Mouse (Mus musculus): ENCODE measurements around the gene Fbll1. TPM values are rescaled to one million over a fixed set of nuclear protein-coding genes. Genes with fewer than 3 reads are reported as not detected.

Fbll1 gene
- polyA plus RNA-seq, 1 experiment from 2014 or later, result not detected

DNA sequence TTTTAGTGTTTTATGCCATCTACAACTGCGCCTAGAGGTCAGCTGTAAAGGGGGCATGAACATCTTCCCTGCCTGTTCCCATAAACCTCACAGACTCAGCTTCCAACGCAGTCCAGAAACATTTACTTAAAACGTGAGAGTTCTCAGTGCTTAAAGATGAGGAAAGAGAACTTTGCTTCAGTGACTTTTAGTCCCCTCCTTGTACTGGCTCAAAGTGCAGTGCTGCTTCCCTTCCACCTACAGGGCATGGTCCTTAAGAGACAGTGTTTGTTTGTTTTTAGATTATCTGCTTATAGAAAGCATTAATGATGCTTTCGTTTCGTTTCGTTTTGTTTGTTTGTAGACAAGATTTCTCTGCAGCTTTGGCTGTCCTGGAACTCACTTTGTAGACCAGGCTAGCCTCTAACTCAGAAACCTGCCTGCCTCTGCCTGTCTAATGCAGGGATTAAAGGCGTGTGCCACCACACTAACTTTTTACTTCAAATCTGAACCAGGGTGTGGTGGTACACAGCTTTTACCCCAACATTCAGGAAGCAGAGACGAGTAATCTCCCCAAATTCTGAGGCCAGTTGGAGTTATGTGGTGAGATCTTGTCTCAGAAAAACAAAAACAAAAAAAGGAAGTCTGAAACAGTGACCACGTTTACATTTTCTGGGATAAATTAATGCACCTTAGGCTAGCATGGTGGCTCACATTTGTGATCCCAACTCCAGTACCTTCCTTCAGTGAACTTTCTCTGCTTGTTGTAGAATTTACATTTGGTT, 27.8 kb downstream of the Fbll1 start:
- peaks cover 17% of the 10 kb centered on the region for H3K4me1 ChIP-seq (ENCODE audit: control insufficient read depth, low read depth, low read length)
- ATAC-seq (ENCODE audit: low read depth), result no peak
- 31% methylated on average over 9 of the region's 9 CpGs for WGBS (ENCODE audit: insufficient replicate concordance)
- H3K9me3 ChIP-seq (replicated peaks; ENCODE audit: control insufficient read depth, low read length), result no peaks in the 10 kb centered on the region
- no peaks in the 10 kb centered on the region for H3K36me3 ChIP-seq (ENCODE audit: control insufficient read depth, insufficient read depth)
- H3K27ac ChIP-seq (ENCODE audit: low read length), result no peak overlapping the region
- H3K9ac ChIP-seq (ENCODE audit: low read depth, low read length), result peak overlapping the region; percentile 89
- H3K4me3 ChIP-seq (ENCODE audit: low read depth, low read length), result peak overlapping the region; percentile 89
- H3K27me3 ChIP-seq (ENCODE audit: control insufficient read depth, insufficient read depth, low read depth, low read length), result no peaks in the 10 kb centered on the region; the same call in 1 of the 2 replicates
- peak overlapping the region; percentile 91 for H3K4me2 ChIP-seq (ENCODE audit: low read depth, low read length)

DNA sequence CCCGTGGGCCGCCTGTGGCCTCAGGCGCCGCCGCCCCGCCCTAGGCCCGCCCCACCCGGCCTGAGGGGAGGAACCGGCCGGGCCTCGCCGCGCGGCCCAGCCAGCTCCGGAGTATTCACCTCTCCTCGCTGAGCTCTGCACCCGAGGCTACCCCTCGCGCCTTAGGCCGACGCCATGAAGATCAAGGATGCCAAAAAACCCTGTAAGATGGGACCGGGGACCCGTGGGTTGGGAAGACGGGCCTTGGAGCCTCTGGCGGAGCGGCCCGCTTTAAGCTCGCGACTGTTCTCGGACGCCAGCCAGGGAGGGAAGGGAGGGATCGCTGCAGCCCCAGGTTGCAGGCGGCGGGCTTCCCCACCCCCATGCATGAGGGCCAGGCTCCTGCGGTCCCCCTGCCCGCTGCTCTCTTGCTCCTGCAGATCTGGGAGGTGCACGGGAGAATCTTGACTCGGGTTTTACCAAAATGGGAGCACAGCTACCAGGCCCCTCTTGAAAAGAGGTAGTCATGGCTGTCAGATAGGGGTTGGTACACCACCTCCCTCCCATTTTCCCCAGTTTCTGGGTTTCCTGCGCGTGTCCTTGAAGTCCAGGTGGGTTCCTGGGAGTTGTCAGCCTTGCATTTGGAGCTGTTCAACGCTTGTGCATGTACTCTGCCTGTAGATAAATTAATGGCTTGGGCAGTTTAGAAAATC, 28.8 kb downstream of the Fbll1 start:
- Histone ChIP-seq H3K27ac (ENCODE audit: low read length) (peak overlapping the region; percentile 84), H3K4me3 (ENCODE audit: low read depth, low read length) (peak overlapping the region; percentile 89), H3K27me3 (ENCODE audit: control insufficient read depth, insufficient read depth, low read depth, low read length) (no peaks in the 10 kb centered on the region; the same call in 1 of the 2 replicates), H3K4me2 (ENCODE audit: low read depth, low read length) (peak overlapping the region; percentile 91), H3K9me3 (replicated peaks; ENCODE audit: control insufficient read depth, low read length) (no peaks in the 10 kb centered on the region), H3K4me1 (ENCODE audit: control insufficient read depth, low read depth, low read length) (peaks cover 17% of the 10 kb centered on the region), H3K36me3 (ENCODE audit: control insufficient read depth, insufficient read depth) (no peaks in the 10 kb centered on the region), H3K9ac (ENCODE audit: low read depth, low read length) (peak overlapping the region; percentile 89)
- whole genome bisulfite sequencing (ENCODE audit: insufficient replicate concordance), result under 1% methylated on average over 27 of the region's 41 CpGs
- ATAC-seq (ENCODE audit: low read depth), result peak; percentile 88

DNA sequence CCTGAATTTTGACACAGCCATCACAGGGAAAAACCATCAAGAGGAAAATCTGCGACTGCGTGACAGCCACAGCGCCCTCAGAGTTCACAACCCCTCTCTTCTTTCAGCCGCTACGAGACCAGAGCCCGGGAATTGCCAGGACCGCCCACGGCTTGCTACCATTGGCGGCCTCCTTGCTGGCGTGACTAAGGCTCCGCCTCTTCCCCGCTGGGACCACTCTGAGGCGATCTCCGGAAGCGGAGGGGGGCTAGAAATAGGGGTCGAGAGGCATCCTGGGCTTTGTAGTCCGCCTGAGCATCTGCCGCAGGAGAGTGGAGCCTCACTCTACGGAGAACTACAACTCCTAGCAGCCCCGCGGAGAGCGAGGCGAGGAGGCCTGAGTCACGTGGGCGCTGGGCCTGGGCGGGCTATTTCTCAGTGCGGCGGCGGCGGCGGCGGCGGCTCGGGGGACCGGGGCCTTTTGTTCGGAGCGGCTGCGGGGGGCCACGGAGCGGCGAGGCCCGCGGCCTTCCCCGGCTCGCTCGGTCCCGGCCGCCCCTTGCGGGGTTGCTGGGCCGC, 29.4 kb downstream of the Fbll1 start, which contains the start of gene Pank3:
Gene Pank3 (plus strand): TSS at position 297 of the 558 bp plus-strand sequence.
- WGBS (ENCODE audit: insufficient replicate concordance), result under 1% methylated on average over 49 of the region's 50 CpGs
- Histone ChIP-seq H3K9ac (ENCODE audit: low read depth, low read length) (peak within 1 kb of the TSS; percentile 89), H3K4me1 (ENCODE audit: control insufficient read depth, low read depth, low read length) (peaks cover 17% of the 10 kb centered on the region), H3K27ac (ENCODE audit: low read length) (peak within 1 kb of the TSS; percentile 84), H3K9me3 (replicated peaks; ENCODE audit: control insufficient read depth, low read length) (no peaks in the 10 kb centered on the region), H3K4me2 (ENCODE audit: low read depth, low read length) (peak within 1 kb of the TSS; percentile 91), H3K4me3 (ENCODE audit: low read depth, low read length) (peak within 1 kb of the TSS; percentile 89), H3K27me3 (ENCODE audit: control insufficient read depth, insufficient read depth, low read depth, low read length) (no peaks in the 10 kb centered on the region; the same call in 1 of the 2 replicates), H3K36me3 (ENCODE audit: control insufficient read depth, insufficient read depth) (no peaks in the 10 kb centered on the region)
- peak; percentile 96 for ATAC-seq (ENCODE audit: low read depth)

DNA sequence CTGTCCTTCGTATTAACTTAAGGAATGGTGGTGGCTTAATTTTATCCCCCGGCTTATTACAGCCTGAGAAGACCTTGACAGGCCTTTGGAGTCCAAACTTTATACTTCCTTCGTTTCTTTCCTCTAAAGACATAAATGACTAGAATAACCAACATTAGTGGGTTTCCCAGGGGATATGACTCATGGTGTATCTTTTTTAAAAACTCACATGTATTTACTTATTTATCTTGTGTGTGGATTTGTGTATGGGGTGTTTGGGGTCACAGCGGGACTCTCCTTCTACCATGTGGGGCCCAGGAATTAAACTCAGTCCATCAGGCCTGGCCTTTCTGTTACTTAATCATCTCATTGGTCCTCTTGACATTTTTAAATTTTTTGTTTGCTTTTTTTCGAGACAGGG, 31.8 kb downstream of the Fbll1 start:
- ATAC-seq (ENCODE audit: low read depth), result no peak
- H3K27me3 ChIP-seq (ENCODE audit: control insufficient read depth, insufficient read depth, low read depth, low read length), result no peaks in the 10 kb centered on the region; the same call in 1 of the 2 replicates

DNA sequence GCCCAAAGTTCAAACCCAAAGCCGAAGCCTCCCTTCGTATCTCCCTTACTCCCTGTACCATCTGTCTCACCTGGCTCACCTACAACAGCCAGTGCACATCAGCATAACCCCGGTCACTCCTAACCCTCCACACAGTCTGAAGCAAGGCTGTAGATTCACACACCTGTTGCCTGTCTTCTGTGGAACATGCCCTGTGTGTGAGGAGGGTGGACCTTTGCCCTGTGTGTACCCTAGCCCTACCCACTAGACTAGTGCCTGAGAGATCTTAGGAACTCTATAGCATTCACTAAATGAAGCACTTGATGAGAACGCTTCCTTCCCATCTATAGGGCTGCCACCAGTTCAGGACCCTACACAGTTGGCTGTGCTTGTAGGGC, 38.1 kb downstream of the Fbll1 start:
- H3K9me3 ChIP-seq (replicated peaks; ENCODE audit: control insufficient read depth, low read length), result no peaks in the 10 kb centered on the region
- H3K9ac ChIP-seq (ENCODE audit: low read depth, low read length), result no peak overlapping the region
- H3K27ac ChIP-seq (ENCODE audit: low read length), result no peak overlapping the region
- no peaks in the 10 kb centered on the region for H3K4me1 ChIP-seq (ENCODE audit: control insufficient read depth, low read depth, low read length)
- no peak for ATAC-seq (ENCODE audit: low read depth)
- no peaks in the 10 kb centered on the region for H3K36me3 ChIP-seq (ENCODE audit: control insufficient read depth, insufficient read depth)
- H3K4me3 ChIP-seq (ENCODE audit: low read depth, low read length), result no peak overlapping the region
- no peak overlapping the region for H3K4me2 ChIP-seq (ENCODE audit: low read depth, low read length)
- WGBS (ENCODE audit: insufficient replicate concordance), result 66% methylated on average over 4 of the region's 4 CpGs
- no peaks in the 10 kb centered on the region for H3K27me3 ChIP-seq (ENCODE audit: control insufficient read depth, insufficient read depth, low read depth, low read length)

More for the DNA sequence above, 31.8 kb downstream of the Fbll1 start:
- Histone ChIP-seq H3K9me3 (replicated peaks; ENCODE audit: control insufficient read depth, low read length) (no peaks in the 10 kb centered on the region), H3K4me3 (ENCODE audit: low read depth, low read length) (no peak overlapping the region), H3K4me2 (ENCODE audit: low read depth, low read length) (no peak overlapping the region), H3K36me3 (ENCODE audit: control insufficient read depth, insufficient read depth) (no peaks in the 10 kb centered on the region), H3K9ac (ENCODE audit: low read depth, low read length) (no peak overlapping the region), H3K27ac (ENCODE audit: low read length) (no peak overlapping the region), H3K4me1 (ENCODE audit: control insufficient read depth, low read depth, low read length) (peaks cover 17% of the 10 kb centered on the region)
- 71% methylated on average over 5 of the region's 5 CpGs for WGBS (ENCODE audit: insufficient replicate concordance)

DNA sequence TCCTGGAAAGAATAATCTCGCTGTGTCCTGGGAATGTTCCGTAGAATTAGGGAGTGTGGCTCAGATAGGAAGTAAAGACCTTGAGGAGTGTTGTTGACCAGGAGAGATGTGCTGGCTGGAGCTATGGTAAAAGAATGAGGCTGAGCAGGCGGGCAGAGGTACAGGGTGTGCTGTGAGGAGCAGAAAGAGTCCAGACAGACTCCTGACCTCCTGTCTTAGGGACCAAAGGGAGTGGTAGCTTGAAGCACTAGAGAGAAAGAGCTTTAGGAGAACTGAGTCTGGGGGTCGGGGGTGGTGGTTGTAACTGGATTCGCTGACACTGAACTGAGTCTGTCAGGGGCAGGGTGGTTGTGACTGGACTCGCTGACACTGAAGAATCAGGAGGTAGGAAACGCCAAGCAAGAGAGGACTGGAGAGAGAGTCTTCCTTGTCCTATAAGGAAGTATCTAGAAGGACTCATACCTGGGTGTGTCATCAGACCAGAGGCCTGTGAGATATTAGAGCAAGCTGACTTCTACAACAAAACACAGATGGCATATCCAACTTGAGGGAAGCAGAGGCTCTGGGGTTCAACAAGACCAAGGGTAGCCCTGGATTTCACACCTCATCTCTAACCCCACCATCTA, 38.6 kb downstream of the Fbll1 start:
- Histone ChIP-seq H3K27ac (ENCODE audit: low read length) (no peak overlapping the region), H3K9ac (ENCODE audit: low read depth, low read length) (no peak overlapping the region), H3K9me3 (replicated peaks; ENCODE audit: control insufficient read depth, low read length) (no peaks in the 10 kb centered on the region), H3K27me3 (ENCODE audit: control insufficient read depth, insufficient read depth, low read depth, low read length) (no peaks in the 10 kb centered on the region), H3K4me1 (ENCODE audit: control insufficient read depth, low read depth, low read length) (no peaks in the 10 kb centered on the region), H3K4me2 (ENCODE audit: low read depth, low read length) (no peak overlapping the region), H3K36me3 (ENCODE audit: control insufficient read depth, insufficient read depth) (no peaks in the 10 kb centered on the region), H3K4me3 (ENCODE audit: low read depth, low read length) (no peak overlapping the region)
- ATAC-seq (ENCODE audit: low read depth), result no peak
- 66% methylated on average over 7 of the region's 7 CpGs for WGBS (ENCODE audit: insufficient replicate concordance)

DNA sequence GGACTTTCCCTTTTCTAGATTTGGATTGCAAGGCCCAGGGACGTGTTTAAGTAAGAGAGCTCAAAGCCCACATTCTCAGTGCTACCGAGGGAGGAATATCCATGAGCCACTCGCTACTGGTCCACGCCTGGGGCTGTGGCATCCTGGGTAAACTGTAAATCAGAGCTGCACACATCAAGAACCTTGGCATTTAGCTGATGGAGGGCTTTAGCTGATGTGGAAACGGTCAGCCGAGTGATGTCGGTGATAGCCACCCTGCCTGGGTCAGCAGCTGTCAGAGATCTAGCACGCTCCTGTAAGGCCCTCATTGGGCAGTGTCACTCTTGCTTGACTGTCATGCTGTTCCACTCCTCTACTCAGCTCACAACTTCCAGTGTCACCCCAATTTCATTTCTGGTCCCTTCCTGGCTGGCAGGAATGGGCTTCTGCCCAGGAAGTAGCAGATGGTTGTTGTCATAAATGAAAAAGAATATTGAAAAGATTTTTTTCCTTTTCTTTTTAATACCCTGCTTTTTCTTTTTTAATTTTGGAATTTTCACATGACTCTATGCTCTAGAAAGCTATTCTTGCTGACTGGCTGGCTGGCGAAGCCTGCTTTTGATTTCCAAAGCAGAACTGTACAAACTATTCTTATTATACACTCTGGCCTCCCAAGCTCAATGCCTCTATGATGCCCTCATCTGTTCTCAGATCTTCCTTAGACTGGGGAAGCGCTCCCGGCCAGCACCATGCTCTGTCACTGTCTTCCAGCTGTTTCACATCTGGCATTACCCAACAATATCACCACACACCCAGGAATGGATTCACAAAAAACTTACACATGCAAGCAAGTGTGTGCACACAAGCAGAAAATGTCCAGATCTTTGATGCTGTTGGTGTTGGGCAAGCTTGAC, 42.0 kb downstream of the Fbll1 start:
- 71% methylated on average over 11 of the region's 11 CpGs for WGBS (ENCODE audit: insufficient replicate concordance)
- ATAC-seq (ENCODE audit: low read depth), result no peak
- Histone ChIP-seq H3K9ac (ENCODE audit: low read depth, low read length) (no peak overlapping the region), H3K27me3 (ENCODE audit: control insufficient read depth, insufficient read depth, low read depth, low read length) (no peaks in the 10 kb centered on the region), H3K4me2 (ENCODE audit: low read depth, low read length) (no peak overlapping the region), H3K27ac (ENCODE audit: low read length) (no peak overlapping the region), H3K9me3 (replicated peaks; ENCODE audit: control insufficient read depth, low read length) (no peaks in the 10 kb centered on the region), H3K4me1 (ENCODE audit: control insufficient read depth, low read depth, low read length) (no peaks in the 10 kb centered on the region), H3K36me3 (ENCODE audit: control insufficient read depth, insufficient read depth) (no peaks in the 10 kb centered on the region), H3K4me3 (ENCODE audit: low read depth, low read length) (no peak overlapping the region)

DNA sequence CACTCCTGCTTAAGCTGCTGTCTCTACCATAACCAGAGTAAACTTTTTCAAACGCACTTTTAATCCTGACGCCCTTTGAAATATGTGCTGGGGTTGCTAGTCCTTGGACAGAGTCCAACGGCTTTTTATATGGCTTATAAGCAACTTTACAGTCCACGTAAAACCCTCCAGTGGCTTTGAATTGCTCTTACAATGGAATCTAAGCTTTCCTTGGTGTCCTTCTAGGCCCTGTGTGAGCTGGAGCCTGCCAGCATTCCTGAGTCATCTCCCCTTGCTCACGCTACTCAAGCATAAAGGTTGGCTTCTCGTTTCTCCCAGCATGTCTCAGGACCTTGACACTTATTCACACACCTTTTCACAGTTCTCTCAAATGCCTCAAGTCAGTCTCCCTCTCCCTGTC, 43.1 kb downstream of the Fbll1 start:
- Histone ChIP-seq H3K4me2 (ENCODE audit: low read depth, low read length) (no peak overlapping the region), H3K4me3 (ENCODE audit: low read depth, low read length) (no peak overlapping the region), H3K36me3 (ENCODE audit: control insufficient read depth, insufficient read depth) (no peaks in the 10 kb centered on the region), H3K9ac (ENCODE audit: low read depth, low read length) (no peak overlapping the region), H3K27ac (ENCODE audit: low read length) (no peak overlapping the region), H3K9me3 (replicated peaks; ENCODE audit: control insufficient read depth, low read length) (no peaks in the 10 kb centered on the region), H3K27me3 (ENCODE audit: control insufficient read depth, insufficient read depth, low read depth, low read length) (no peaks in the 10 kb centered on the region), H3K4me1 (ENCODE audit: control insufficient read depth, low read depth, low read length) (no peaks in the 10 kb centered on the region)
- no peak for ATAC-seq (ENCODE audit: low read depth)
- 53% methylated on average over 6 of the region's 6 CpGs for WGBS (ENCODE audit: insufficient replicate concordance)

Measured in liver, embryonic 16.5 days (tissue).